Mouse (Mus musculus): ENCODE data around the gene BC024063. TPM values are rescaled to one million over a fixed set of nuclear protein-coding genes. Genes with fewer than 3 reads are reported as not detected.

Gene BC024063
- polyA plus RNA-seq (2014; fragmentation: Illumina TruSeq; extraction: RNeasy Lipid Tissue Mini Kit (QIAGEN cat#74804); ENCODE audit: low read depth, low replicate concordance): 6.9 TPM

DNA sequence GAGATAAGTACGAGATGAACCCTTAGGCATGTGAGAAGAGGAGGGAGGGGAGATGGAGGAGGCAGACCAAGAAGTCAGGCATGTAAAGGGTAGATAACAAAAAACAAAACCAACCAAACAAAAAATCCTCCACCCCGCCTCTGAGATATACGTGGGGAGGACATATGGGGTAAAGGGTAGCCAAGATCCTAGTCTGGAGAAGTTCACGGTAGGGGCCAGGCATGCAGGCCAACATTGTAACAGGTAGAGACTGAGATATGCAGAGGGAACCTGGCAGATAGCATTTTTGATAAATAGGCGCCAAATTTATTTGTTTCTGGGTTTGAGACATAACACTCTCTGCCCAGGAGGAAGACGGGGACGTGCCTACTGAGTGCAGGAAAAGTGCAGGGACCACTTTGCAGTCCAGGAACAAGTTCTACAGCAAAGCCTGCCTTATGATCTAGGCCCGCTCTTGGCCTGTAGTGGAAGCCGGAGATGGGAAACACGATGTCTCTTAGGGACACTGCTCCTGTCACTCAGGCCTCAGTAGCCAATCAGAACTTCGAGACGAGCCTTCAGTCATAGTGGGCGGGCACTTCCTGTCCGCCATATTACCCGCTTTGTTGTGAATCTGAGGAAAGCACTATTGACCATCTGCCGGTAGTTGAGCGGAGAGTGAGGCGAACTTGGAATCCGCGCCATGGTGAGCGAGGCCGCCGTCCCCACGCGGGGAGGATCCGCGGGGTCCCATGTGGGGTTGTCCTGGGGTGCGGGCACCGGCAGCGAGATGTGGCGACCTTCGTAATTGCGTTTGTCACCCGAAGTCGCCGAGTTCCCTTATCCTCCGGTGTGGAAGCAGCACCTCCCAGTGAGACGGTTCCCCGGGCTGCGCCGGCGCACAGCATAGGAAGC lies at the start of gene BC024063:
TSS of gene BC024063 (plus strand) at position 626 of the 894 bp plus-strand sequence.

DNA sequence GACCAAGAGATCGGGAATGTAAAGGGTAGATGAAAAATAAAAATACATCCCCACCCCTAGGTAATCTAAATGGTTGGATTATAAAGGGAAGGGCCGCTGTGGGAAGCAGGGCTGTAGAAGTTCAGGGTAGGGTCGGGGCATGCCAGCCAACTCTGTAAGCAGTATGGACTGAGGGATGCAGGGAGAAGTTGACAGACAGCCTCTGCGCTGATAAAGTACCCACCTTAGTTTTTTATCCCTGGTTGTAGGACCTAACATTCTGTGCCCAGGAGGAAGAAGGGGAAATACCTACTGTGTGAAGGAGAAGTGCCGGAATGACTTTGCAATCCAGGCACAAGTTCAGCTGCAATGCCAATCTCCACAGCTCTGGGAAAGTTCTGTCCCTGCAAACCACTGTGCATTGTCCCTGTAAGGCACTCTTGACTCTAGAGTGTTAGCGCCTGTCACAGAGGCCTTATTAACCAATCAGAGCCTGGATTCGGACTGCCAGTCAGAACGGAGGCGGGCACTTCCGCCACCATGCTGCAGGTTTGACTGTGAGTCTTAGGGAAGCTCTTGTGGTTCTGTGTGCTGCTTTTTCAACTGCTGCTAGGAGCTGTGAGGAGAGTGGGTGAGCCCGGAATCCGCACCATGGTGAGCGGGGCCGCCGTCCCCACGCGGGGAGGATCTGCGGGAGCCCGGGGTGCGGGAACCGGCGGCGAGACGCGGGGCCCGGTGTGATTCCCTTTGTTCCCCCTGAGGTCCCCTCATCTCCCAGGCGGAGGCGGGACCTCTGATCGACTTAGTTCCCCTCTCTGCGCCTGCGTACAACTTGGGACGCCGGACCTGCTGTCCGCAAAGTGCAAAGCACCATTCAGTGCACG lies 35.3 kb upstream of the BC024063 start, which contains the start of gene Zfp873:
TSS of gene Zfp873 (plus strand) at position 527 of the 863 bp plus-strand sequence.

DNA sequence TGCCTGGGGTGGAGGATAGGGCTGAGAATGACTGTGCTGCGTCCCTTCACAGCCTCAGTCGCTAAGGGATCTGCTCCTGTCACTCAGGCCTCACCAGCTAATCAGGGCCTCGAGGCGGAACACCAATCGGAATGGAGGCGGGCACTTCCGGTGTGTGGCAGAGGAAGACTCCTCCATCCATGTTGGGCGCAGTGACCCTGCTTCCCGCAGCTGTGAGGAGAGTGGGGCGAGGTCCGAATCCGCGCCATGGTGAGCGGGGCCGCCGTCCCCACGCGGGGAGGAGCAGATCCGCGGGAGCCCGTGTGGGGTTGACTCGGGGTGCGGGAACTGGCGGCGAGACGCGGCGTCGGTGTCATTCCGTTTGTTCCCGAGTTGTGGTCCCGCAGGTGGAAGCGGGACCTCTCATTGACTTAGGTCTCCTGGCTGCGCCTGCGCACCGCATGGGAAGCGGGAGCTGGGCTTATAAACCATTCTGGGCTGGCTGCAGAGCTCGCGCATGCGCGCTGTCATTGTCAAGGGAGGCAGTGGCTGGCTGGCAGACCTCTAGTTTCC lies 44.8 kb downstream of the BC024063 start, which contains the start of gene AU041133:
TSS of gene AU041133 (plus strand) at position 164 of the 552 bp plus-strand sequence.

Other genes starting within 250 kb of the BC024063 start
- gene Gm32687, start 219.4 kb upstream of the BC024063 start, polyA plus RNA-seq (2014; fragmentation: Illumina TruSeq; extraction: RNeasy Lipid Tissue Mini Kit (QIAGEN cat#74804); ENCODE audit: low read depth, low replicate concordance): 13.4 TPM
- gene Zfp781, start 152.9 kb upstream of the BC024063 start, polyA plus RNA-seq (2014; fragmentation: Illumina TruSeq; extraction: RNeasy Lipid Tissue Mini Kit (QIAGEN cat#74804); ENCODE audit: low read depth, low replicate concordance): 4.8 TPM
- 2.4 TPM for gene Zfp873, start 35.2 kb upstream of the BC024063 start, polyA plus RNA-seq (2014; fragmentation: Illumina TruSeq; extraction: RNeasy Lipid Tissue Mini Kit (QIAGEN cat#74804); ENCODE audit: low read depth, low replicate concordance)
- gene AU041133, start 44.7 kb downstream of the BC024063 start, polyA plus RNA-seq (2014; fragmentation: Illumina TruSeq; extraction: RNeasy Lipid Tissue Mini Kit (QIAGEN cat#74804); ENCODE audit: low read depth, low replicate concordance): 4.5 TPM
- 15.4 TPM for gene Zfp938, start 157.9 kb downstream of the BC024063 start, polyA plus RNA-seq (2014; fragmentation: Illumina TruSeq; extraction: RNeasy Lipid Tissue Mini Kit (QIAGEN cat#74804); ENCODE audit: low read depth, low replicate concordance)
- 264 TPM for gene 4932415D10Rik, start 233.2 kb downstream of the BC024063 start, polyA plus RNA-seq (2014; fragmentation: Illumina TruSeq; extraction: RNeasy Lipid Tissue Mini Kit (QIAGEN cat#74804); ENCODE audit: low read depth, low replicate concordance)

All from testis, adult 10 weeks (tissue).